ENCODE assay signal across 31 mouse cellular contexts in the genomic region with DNA sequence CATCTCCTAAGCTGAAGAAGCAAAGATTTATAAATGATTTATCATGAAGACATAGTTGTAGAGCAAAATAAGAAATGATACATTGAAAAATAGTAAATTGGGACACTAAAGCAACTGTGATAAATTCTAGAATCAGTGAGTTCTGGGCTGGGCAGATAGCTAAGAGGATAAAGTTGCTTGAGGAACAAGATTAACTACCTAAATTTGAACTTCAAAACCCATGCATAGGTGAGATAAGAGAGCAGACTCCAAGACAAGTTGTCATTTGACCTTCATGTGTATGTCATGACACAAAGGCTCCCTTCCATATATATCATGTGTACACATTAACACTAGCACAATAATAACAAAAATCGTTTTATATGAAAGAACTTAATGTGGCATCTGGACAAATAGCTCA. TPM values are rescaled to one million over a fixed set of nuclear protein-coding genes. Genes with fewer than 3 reads are reported as not detected.
"Had no signal": no experiment of that assay in that cellular context is flagged by ENCODE, and none has a peak within 500 bp of the region (broad histone marks: within the 10 kb centered on the region; RNA-seq: fewer than 3 reads in every experiment).

No protein-coding gene starts in this region.

- DNase-seq: cerebellum, adult 9-10 months; cerebellum, adult 9-11 months; cerebellum, postnatal 10 days; cerebellum, postnatal 14 days; cerebellum, postnatal 25 days; cerebellum, postnatal 36 days; embryo, embryonic 11 days; forebrain, postnatal 0 days; gastrocnemius, adult 2 months; gastrocnemius, postnatal 10 days; gastrocnemius, postnatal 14 days; gastrocnemius, postnatal 25 days; gastrocnemius, postnatal 36 days; heart, adult 11 months; heart, adult 18-20 months; heart, adult 2 months had no signal

- H3K4me1 ChIP-seq: embryonic facial prominence, embryonic 10.5 days; embryonic facial prominence, embryonic 12.5 days; embryonic facial prominence, embryonic 13.5 days; embryonic facial prominence, embryonic 15.5 days; forebrain, embryonic 10.5 days; forebrain, embryonic 12.5 days; forebrain, embryonic 13.5 days; forebrain, embryonic 15.5 days had no signal

- ATAC-seq: forebrain, embryonic 13.5 days; forebrain, embryonic 14.5 days; forebrain, embryonic 15.5 days; forebrain, embryonic 16.5 days; forebrain, postnatal 0 days had no signal

- H3K4me3 ChIP-seq: embryonic facial prominence, embryonic 10.5 days; embryonic facial prominence, embryonic 12.5 days; embryonic facial prominence, embryonic 13.5 days; embryonic facial prominence, embryonic 15.5 days; erythroblast, embryonic 14.5 days; forebrain, embryonic 10.5 days; forebrain, embryonic 12.5 days; forebrain, embryonic 13.5 days; forebrain, embryonic 15.5 days; gastrocnemius, adult 2 months; heart, adult 2 months had no signal

- H3K9ac ChIP-seq: embryonic facial prominence, embryonic 12.5 days; embryonic facial prominence, embryonic 13.5 days; embryonic facial prominence, embryonic 15.5 days; forebrain, embryonic 12.5 days; forebrain, embryonic 13.5 days; forebrain, embryonic 15.5 days; forebrain, postnatal 0 days had no signal

- H3K27ac ChIP-seq: embryonic facial prominence, embryonic 10.5 days; embryonic facial prominence, embryonic 12.5 days; embryonic facial prominence, embryonic 13.5 days; embryonic facial prominence, embryonic 15.5 days; forebrain, embryonic 10.5 days; forebrain, embryonic 12.5 days; forebrain, embryonic 13.5 days; forebrain, embryonic 15.5 days; gastrocnemius, adult 2 months; heart, adult 2 months had no signal

- H3K36me3 ChIP-seq: embryonic facial prominence, embryonic 10.5 days; embryonic facial prominence, embryonic 12.5 days; embryonic facial prominence, embryonic 13.5 days; embryonic facial prominence, embryonic 15.5 days; forebrain, embryonic 10.5 days; forebrain, embryonic 12.5 days; forebrain, embryonic 15.5 days had no signal

- H3K9me3 ChIP-seq: embryonic facial prominence, embryonic 10.5 days; embryonic facial prominence, embryonic 12.5 days; embryonic facial prominence, embryonic 13.5 days; embryonic facial prominence, embryonic 15.5 days; forebrain, embryonic 10.5 days; forebrain, embryonic 12.5 days; forebrain, embryonic 13.5 days; forebrain, embryonic 15.5 days had no signal

- H3K4me2 ChIP-seq: embryonic facial prominence, embryonic 12.5 days; embryonic facial prominence, embryonic 13.5 days; embryonic facial prominence, embryonic 15.5 days; forebrain, embryonic 12.5 days; forebrain, embryonic 13.5 days; forebrain, embryonic 15.5 days had no signal

- H3K27me3 ChIP-seq: embryonic facial prominence, embryonic 12.5 days; embryonic facial prominence, embryonic 13.5 days; embryonic facial prominence, embryonic 15.5 days; forebrain, embryonic 12.5 days; forebrain, embryonic 13.5 days; forebrain, embryonic 15.5 days had no signal

RNA-seq across cellular contexts. Expression of a gene that starts 48.1 kb away (rescaled TPM):
- total RNA-seq: common myeloid progenitor, adult 5-6 weeks; gastrocnemius, adult 2 months; gastrocnemius, adult 8-10 months; gastrocnemius, postnatal 14 days; gastrocnemius, postnatal 25 days; gastrocnemius, postnatal 36 days; granulocyte monocyte progenitor cell, adult 5-6 weeks; heart, adult 18-20 months; heart, adult 2 months; heart, adult 8-10 months had no signal
- polyA plus RNA-seq: erythroblast, embryonic 14.5 days; heart, adult 2 months had no signal
